Mouse (Mus musculus) heart, adult 2 months (tissue): ENCODE measurements at regions not wholly inside any gene's neighbourhood (a gene's known extent, or its start where the extent isn't known, plus 50 kb on each side); places are given as distances from the start of the nearest gene placed in this dataset.

Source experiments
- CTCF ChIP-seq: fragments of 200-600 bp; IDR thresholded peaks from 2 replicates; pipeline ENCODE4 v1.8.1; 2022; ENCODE audit warnings: antibody characterized with exemption, mild to moderate bottlenecking, moderate library complexity
- EP300 ChIP-seq: fragments of 200-500 bp; IDR thresholded peaks from 2 replicates; pipeline ENCODE4 v1.6.1; 2011; ENCODE audit warnings: low read depth, low read length, control low read depth; ENCODE audit not compliant: insufficient read depth
- POLR2A ChIP-seq: fragments of 200-500 bp; IDR thresholded peaks from 2 replicates; pipeline ENCODE4 v1.6.1; 2011; ENCODE audit warnings: mild to moderate bottlenecking, low read depth, low read length, control low read depth; ENCODE audit not compliant: insufficient read depth

DNA sequence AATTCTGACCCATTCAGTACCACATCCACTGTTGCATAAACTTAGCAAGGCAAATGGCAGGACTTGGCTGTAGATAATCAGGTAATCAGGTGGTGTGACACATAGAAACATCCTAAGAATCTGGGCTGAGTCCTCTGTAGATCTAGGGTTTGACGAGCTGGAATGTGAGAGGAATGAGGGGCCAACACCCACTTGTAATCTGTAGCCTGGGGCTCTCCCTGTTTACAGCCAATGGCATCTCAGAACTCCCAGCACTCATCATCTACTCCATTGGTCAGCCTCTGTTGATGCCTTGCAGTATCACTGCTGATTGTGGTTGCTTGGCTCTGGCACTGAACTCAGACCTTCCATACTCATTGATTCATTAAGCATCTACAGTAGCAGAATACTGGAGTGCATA, 460.7 kb downstream of the Tns1 start:
- TF ChIP-seq POLR2A (no peak), CTCF (no peak), EP300 (no peak)
